Mouse (Mus musculus) lung, postnatal 14 days (tissue): ENCODE results near the gene Pitpnm2.

Experiments used
- DNase-seq: peaks from one replicate; pipeline ENCODE4 v3.0.0; 2021

Gene Pitpnm2

GRCm38 (mm10) chr5:124173012-124173985 lies 76.3 kb downstream of the Pitpnm2 start:
- peak; percentile 71 for DNase-seq

GRCm38 (mm10) chr5:124172246-124172645 lies 77.3 kb downstream of the Pitpnm2 start:
- no peak for DNase-seq

GRCm38 (mm10) chr5:124171781-124172180 lies 77.8 kb downstream of the Pitpnm2 start:
- DNase-seq, result no peak

- DNase-seq, result no peak
Observed at GRCm38 (mm10) chr5:124169224-124169621, 80.3 kb downstream of the Pitpnm2 start.

- DNase-seq, result no peak
Observed at GRCm38 (mm10) chr5:124168428-124169223, 80.9 kb downstream of the Pitpnm2 start.

GRCm38 (mm10) chr5:124167621-124168020 lies 81.9 kb downstream of the Pitpnm2 start:
- DNase-seq, result no peak

GRCm38 (mm10) chr5:124166741-124167140 lies 82.8 kb downstream of the Pitpnm2 start:
- DNase-seq, result no peak

- DNase-seq, result no peak
Observed at GRCm38 (mm10) chr5:124165622-124166570, 83.7 kb downstream of the Pitpnm2 start.

- DNase-seq, result no peak
Observed at GRCm38 (mm10) chr5:124163445-124163844, 86.1 kb downstream of the Pitpnm2 start.

- DNase-seq, result peak; percentile 83
Observed at GRCm38 (mm10) chr5:124162577-124162976, 87.0 kb downstream of the Pitpnm2 start.

- no peak for DNase-seq
Observed at GRCm38 (mm10) chr5:124161831-124162230, 87.7 kb downstream of the Pitpnm2 start.

- no peak for DNase-seq
Observed at GRCm38 (mm10) chr5:124159453-124159852, 90.1 kb downstream of the Pitpnm2 start.

GRCm38 (mm10) chr5:124158305-124158704 lies 91.3 kb downstream of the Pitpnm2 start:
- DNase-seq, result no peak

GRCm38 (mm10) chr5:124155943-124156342 lies 93.6 kb downstream of the Pitpnm2 start:
- no peak for DNase-seq

- DNase-seq, result no peak
Observed at GRCm38 (mm10) chr5:124152734-124153133, 96.8 kb downstream of the Pitpnm2 start.

GRCm38 (mm10) chr5:124150895-124151294 lies 98.7 kb downstream of the Pitpnm2 start:
- DNase-seq, result no peak

GRCm38 (mm10) chr5:124149028-124149427 lies 100.5 kb downstream of the Pitpnm2 start:
- peak; percentile 66 for DNase-seq

- peak; percentile 40 for DNase-seq
Observed at GRCm38 (mm10) chr5:124138066-124138465, 111.5 kb downstream of the Pitpnm2 start.

- DNase-seq, result no peak
Observed at GRCm38 (mm10) chr5:124134261-124134660, 115.3 kb downstream of the Pitpnm2 start.

- DNase-seq, result no peak
Observed at GRCm38 (mm10) chr5:124125093-124125492, 124.5 kb downstream of the Pitpnm2 start.

GRCm38 (mm10) chr5:124122357-124122756 lies 127.2 kb downstream of the Pitpnm2 start:
- DNase-seq, result no peak

- no peak for DNase-seq
Observed at GRCm38 (mm10) chr5:124119204-124119603, 130.4 kb downstream of the Pitpnm2 start.
